Mouse (Mus musculus) liver, embryonic 12.5 days (tissue): ENCODE results near the gene Map1a. TPM values are rescaled to one million over a fixed set of nuclear protein-coding genes. Genes with fewer than 3 reads are reported as not detected.

Experiments used
- ATAC-seq: fragments of 200-750 bp; cut with Nextera tagmentation; 2 replicates; pipeline ENCODE4 v1.8.0; 2017; ENCODE audit warnings: moderate number of reproducible peaks, mild to moderate bottlenecking, moderate library complexity
- H3K27ac ChIP-seq: fragments of 300-500 bp; sonication (generic); 2 replicates; pipeline ENCODE4 v1.5.1; 2016; ENCODE audit warnings: mild to moderate bottlenecking
- H3K27me3 ChIP-seq: fragments of 300-500 bp; sonication (generic); replicated peaks from 2 replicates; pipeline ENCODE4 v1.6.1; 2016; ENCODE audit warnings: mild to moderate bottlenecking, moderate library complexity
- H3K36me3 ChIP-seq: fragments of 300-500 bp; sonication (generic); 2 replicates; pipeline ENCODE4 v1.6.1; 2016; ENCODE audit warnings: mild to moderate bottlenecking, moderate library complexity
- H3K4me1 ChIP-seq: fragments of 300-500 bp; sonication (generic); 2 replicates; pipeline ENCODE4 v1.6.1; 2016
- H3K4me2 ChIP-seq: fragments of 300-500 bp; sonication (generic); 2 replicates; pipeline ENCODE4 v1.6.1; 2016; ENCODE audit warnings: mild to moderate bottlenecking, moderate library complexity
- H3K4me3 ChIP-seq: fragments of 300-500 bp; sonication (generic); 2 replicates; pipeline ENCODE4 v1.5.1; 2016; ENCODE audit warnings: mild to moderate bottlenecking, moderate library complexity
- H3K9ac ChIP-seq: fragments of 300-500 bp; sonication (generic); 2 replicates; pipeline ENCODE4 v1.6.1; 2016; ENCODE audit warnings: mild to moderate bottlenecking, moderate library complexity
- H3K9me3 ChIP-seq: fragments of 300-500 bp; sonication (generic); replicated peaks from 2 replicates; pipeline ENCODE4 v1.6.1; 2016; ENCODE audit warnings: mild to moderate bottlenecking, moderate library complexity
- WGBS: fragments of 180-500 bp; shearing (Covaris S2); methylation state at CpG from one replicate; pipeline ENCODE4 v1.1.7; 2016; ENCODE audit not compliant: insufficient replicate concordance; 5-methylcytosine and 5-hydroxymethylcytosine counted together
- polyA plus RNA-seq: library from polyadenylated mRNA; unstranded; fragments of >200 nt; fragmentation: Nextera tagmentation; extraction: Ambion mirVana; gene quantifications from 2 replicates; pipeline ENCODE4 v1.2.1, GENCODE M21; 2016

The Map1a gene
- polyA plus RNA-seq, 1 experiment from 2014 or later: 0.25 TPM

DNA sequence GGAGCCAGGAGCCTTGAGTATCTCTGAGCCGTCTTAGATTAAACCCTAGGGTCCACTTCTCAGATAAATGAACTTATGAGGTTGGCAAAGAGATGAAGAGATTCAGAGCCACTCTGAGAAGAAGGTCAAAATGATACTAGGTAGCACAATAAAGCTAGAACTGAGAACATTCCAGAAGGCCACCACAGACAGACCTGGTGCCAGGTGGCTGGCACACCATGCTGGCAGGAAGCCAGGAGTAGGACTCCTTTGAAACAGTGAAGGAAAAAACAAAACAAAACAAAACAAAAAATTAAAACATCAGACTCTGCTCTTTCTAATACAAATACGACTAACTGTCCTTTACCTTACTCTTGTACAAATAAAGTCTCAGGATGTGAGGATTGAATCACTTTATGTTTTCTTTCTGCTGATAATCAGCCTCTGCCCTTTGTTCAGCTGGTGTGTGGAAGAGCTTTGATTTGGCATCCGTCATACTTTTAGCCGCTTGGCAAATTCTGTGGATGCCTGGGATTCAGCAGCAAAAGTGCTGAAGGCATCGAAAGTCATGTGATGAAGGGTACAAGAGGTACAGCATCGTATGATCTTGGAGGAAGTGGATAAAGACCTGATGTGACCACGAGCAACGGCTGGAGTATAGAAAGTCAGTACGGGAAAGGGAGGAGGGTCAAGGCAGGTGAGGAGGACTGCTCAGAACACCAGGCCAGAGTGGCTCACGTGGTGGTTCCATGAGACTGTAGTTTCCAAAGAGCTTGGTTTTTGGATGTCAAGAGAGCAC is 34.5 kb downstream of the Map1a start:
- H3K4me3 ChIP-seq: no peak overlapping the region
- 55% methylated on average over 10 of the region's 10 CpGs for WGBS
- H3K9ac ChIP-seq: no peak overlapping the region
- no peak overlapping the region for H3K27ac ChIP-seq
- no peaks in the 10 kb centered on the region for H3K9me3 ChIP-seq
- no peaks in the 10 kb centered on the region for H3K27me3 ChIP-seq
- H3K4me2 ChIP-seq: no peak overlapping the region
- ATAC-seq: no peak
- no peaks in the 10 kb centered on the region for H3K4me1 ChIP-seq
- no peaks in the 10 kb centered on the region for H3K36me3 ChIP-seq

DNA sequence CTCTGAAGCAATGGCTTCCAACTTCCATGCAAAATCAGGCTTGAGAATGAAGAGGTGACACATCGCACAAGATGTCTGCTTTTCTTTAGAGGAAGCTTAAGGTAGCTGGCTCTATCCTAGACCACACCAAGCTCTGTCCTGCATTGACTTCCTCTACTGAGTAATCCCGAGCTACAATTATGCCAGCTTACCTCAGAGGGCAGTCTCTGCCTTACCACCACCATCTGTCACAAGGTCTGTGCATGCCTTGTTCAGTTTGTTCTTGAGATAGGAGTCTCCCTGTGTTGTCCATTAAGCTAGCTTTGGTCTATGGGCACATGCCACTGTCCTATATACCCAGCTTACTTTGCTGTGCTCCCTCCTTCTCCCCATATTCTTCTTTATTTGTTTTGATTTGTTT is 40.1 kb downstream of the Map1a start:
- no peak for ATAC-seq
- no peak overlapping the region for H3K4me2 ChIP-seq
- no peaks in the 10 kb centered on the region for H3K27me3 ChIP-seq
- no peak overlapping the region for H3K4me3 ChIP-seq
- no peaks in the 10 kb centered on the region for H3K36me3 ChIP-seq
- no peak overlapping the region for H3K27ac ChIP-seq
- no peaks in the 10 kb centered on the region for H3K9me3 ChIP-seq
- WGBS: 69% methylated on average over 2 of the region's 2 CpGs
- no peaks in the 10 kb centered on the region for H3K4me1 ChIP-seq
- no peak overlapping the region for H3K9ac ChIP-seq

- no peaks in the 10 kb centered on the region for H3K9me3 ChIP-seq
- no peak overlapping the region for H3K27ac ChIP-seq
- H3K9ac ChIP-seq: no peak overlapping the region
- no peaks in the 10 kb centered on the region for H3K36me3 ChIP-seq
- no peaks in the 10 kb centered on the region for H3K27me3 ChIP-seq
- H3K4me2 ChIP-seq: no peak overlapping the region
- no peak overlapping the region for H3K4me3 ChIP-seq
- no peaks in the 10 kb centered on the region for H3K4me1 ChIP-seq
- ATAC-seq: no peak
Observed at GRCm38 (mm10) chr2:121339057-121339456, 49.7 kb downstream of the Map1a start.

DNA sequence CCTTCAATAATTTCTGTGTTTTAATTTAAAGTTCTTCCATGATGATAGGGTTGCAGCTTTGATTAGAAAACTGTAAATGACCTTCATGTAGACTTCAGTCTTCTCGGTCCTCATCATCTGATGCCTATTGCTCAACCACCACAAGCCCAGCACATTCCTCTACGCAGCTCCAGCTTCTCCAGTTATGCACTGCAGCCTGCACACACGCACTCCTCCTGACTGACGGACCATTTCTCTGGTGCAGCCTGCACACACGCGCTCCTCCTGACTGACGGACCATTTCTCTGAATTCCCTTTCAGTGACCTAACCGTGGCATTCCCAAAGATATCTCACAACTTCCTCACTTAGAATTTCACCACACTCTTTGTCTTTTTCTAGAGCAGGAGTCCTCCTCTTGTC is 63.8 kb downstream of the Map1a start:
- H3K4me3 ChIP-seq: no peak overlapping the region
- WGBS: 58% methylated on average over 8 of the region's 8 CpGs
- no peaks in the 10 kb centered on the region for H3K9me3 ChIP-seq
- peaks cover 10% of the 10 kb centered on the region for H3K36me3 ChIP-seq
- peaks cover 44% of the 10 kb centered on the region for H3K27me3 ChIP-seq
- no peak overlapping the region for H3K9ac ChIP-seq
- ATAC-seq: no peak
- no peak overlapping the region for H3K4me2 ChIP-seq
- H3K4me1 ChIP-seq: peaks cover 16% of the 10 kb centered on the region
- no peak overlapping the region for H3K27ac ChIP-seq

GRCm38 (mm10) chr2:121354378-121354777 is 65.0 kb downstream of the Map1a start:
- Histone ChIP-seq H3K27me3 (peaks cover 56% of the 10 kb centered on the region), H3K9ac (peak overlapping the region; percentile 84), H3K4me1 (peaks cover 21% of the 10 kb centered on the region), H3K4me3 (peak overlapping the region; percentile 81), H3K36me3 (peaks cover 5% of the 10 kb centered on the region), H3K4me2 (peak overlapping the region; percentile 98), H3K27ac (0 out of 2 replicates have a peak overlapping the region, but pooled peaks have one; percentile 64), H3K9me3 (no peaks in the 10 kb centered on the region)
- peak; percentile 2; the same call in 1 of the 2 replicates for ATAC-seq
- 4% methylated on average over 6 of the region's 6 CpGs for WGBS

DNA sequence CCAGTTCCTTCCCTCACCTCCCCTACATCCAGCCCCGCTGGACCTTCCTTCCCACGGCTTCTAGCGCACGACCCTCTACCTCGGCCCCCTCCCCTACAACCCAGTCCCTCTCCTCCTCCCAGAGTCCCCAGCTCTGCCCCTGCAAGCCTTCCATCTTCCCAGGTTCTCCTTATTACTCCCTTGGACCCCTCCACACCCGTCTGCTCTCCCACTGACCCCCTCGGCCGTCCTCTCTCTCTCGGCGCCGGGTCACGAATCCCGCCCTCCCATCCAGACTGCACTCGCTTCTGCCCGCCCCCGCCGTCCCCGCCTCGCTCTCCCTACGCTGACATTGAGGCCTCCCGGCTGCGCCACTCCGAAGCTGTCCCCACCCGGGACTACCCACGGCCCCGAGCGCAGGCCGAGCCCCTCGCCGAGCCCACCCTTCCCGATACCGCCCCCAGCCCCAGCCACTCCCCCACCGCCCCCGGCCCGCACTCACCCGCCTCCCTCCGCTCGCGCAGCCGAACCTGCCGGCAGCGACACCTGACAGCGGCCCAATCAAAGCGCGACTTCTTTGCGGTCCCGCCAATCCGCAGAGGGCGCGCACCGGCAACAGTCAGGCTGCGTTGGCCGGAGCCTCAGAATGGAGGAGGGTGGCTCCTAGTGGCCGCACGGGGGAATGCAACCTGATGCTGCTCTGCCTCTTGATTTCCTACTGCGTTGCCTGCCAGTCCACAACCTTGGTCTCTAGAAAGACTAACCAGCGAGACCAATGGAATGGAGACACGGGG is 65.6 kb downstream of the Map1a start, which contains the start of gene Ppip5k1:
Gene Ppip5k1, minus strand, starts transcription at position 577 of the 773 bp plus-strand sequence.
- Histone ChIP-seq H3K4me3 (peak within 1 kb of the TSS; percentile 81), H3K4me2 (peak within 1 kb of the TSS; percentile 98), H3K9ac (peak within 1 kb of the TSS; percentile 84), H3K9me3 (no peaks in the 10 kb centered on the region), H3K4me1 (peaks cover 21% of the 10 kb centered on the region), H3K27me3 (peaks cover 63% of the 10 kb centered on the region), H3K27ac (peak within 1 kb of the TSS; percentile 64; the same call in 1 of the 2 replicates), H3K36me3 (no peaks in the 10 kb centered on the region)
- ATAC-seq: peak; percentile 97
- WGBS: under 1% methylated on average over 58 of the region's 58 CpGs

- Histone ChIP-seq H3K36me3 (no peaks in the 10 kb centered on the region), H3K4me3 (no peak within 1 kb of the TSS), H3K4me2 (peak within 1 kb of the TSS; percentile 24; the same call in 1 of the 2 replicates), H3K9me3 (no peaks in the 10 kb centered on the region), H3K9ac (no peak within 1 kb of the TSS), H3K27me3 (peaks cover 76% of the 10 kb centered on the region), H3K4me1 (peaks cover 21% of the 10 kb centered on the region), H3K27ac (no peak within 1 kb of the TSS)
- ATAC-seq: no peak
- WGBS: 54% methylated on average over 5 of the region's 5 CpGs
Observed at GRCm38 (mm10) chr2:121357494-121357893, 68.1 kb downstream of the Map1a start, which contains the start of gene Ckmt1. Ckmt1 (plus strand) TSS chr2:121357714.

DNA sequence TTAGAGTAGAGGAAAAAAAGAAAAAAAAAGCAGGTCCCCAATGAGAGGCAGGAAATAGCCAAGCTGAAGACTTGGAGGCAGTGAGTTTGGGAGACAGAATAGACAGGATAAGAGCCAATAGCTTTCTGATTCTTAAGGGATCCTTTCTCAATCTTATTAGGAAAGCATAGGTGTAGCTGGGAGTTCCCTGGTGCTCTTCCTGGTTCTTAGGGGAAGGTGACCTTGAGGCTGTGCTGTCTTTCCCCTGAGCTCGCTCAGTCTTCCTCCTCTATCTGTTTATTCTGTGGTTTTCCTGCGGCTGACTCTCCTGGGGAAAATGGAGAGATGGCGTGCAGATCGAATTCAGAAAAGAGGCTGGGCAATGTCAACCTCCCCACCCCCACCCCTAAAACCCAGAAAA is 68.6 kb downstream of the Map1a start:
- Histone ChIP-seq H3K27me3 (peaks cover 80% of the 10 kb centered on the region), H3K9me3 (no peaks in the 10 kb centered on the region), H3K4me2 (no peak overlapping the region), H3K4me1 (peaks cover 21% of the 10 kb centered on the region), H3K4me3 (no peak overlapping the region), H3K36me3 (no peaks in the 10 kb centered on the region), H3K9ac (no peak overlapping the region), H3K27ac (no peak overlapping the region)
- 3% methylated on average over 4 of the region's 4 CpGs for WGBS
- ATAC-seq: no peak

DNA sequence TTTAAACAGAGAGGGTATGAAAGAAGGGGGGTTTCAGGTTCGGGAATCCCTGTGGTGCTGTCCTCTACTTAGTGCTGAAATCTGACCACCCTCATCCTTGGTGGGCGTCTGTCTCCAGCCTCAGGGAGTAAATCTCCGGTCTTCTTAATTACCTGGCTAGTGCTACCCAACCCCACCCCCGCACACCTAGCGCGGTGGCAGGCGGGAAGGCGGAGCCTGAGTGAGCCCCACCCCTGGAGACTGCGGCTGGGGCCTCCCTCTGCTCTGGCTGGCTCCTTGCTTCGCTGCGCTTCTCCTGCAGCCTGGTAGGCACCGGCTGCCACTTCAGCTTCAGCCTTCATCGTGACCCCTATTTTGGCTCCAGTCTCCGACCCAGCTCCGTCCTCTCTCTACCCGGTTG is 69.0 kb downstream of the Map1a start:
- 3% methylated on average over 16 of the region's 16 CpGs for WGBS
- H3K9ac ChIP-seq: no peak overlapping the region
- ATAC-seq: no peak
- no peak overlapping the region for H3K4me3 ChIP-seq
- H3K9me3 ChIP-seq: no peaks in the 10 kb centered on the region
- H3K4me1 ChIP-seq: peaks cover 21% of the 10 kb centered on the region
- peaks cover 76% of the 10 kb centered on the region for H3K27me3 ChIP-seq
- no peak overlapping the region for H3K27ac ChIP-seq
- peak overlapping the region; percentile 24; the same call in 1 of the 2 replicates for H3K4me2 ChIP-seq
- no peaks in the 10 kb centered on the region for H3K36me3 ChIP-seq

GRCm38 (mm10) chr2:121359461-121359860 is 70.1 kb downstream of the Map1a start:
- H3K4me3 ChIP-seq: no peak overlapping the region

More at GRCm38 (mm10) chr2:121359461-121359860, 70.1 kb downstream of the Map1a start:
- WGBS: 41% methylated on average over 4 of the region's 4 CpGs
- Histone ChIP-seq H3K4me2 (no peak overlapping the region), H3K4me1 (peaks cover 13% of the 10 kb centered on the region), H3K27me3 (peaks cover 65% of the 10 kb centered on the region), H3K9me3 (no peaks in the 10 kb centered on the region), H3K27ac (no peak overlapping the region), H3K36me3 (no peaks in the 10 kb centered on the region), H3K9ac (no peak overlapping the region)
- ATAC-seq: no peak
